Mouse (Mus musculus): Measurements from ENCODE around the gene Scgb1b24. TPM values are rescaled to one million over a fixed set of nuclear protein-coding genes. Genes with fewer than 3 reads are reported as not detected.

Scgb1b24 gene
- not detected in 4 replicates for total RNA-seq (2023)

GRCm38 (mm10) chr7:33743499-33743898 lies at the start of gene Scgb1b24:
Gene Scgb1b24 (plus strand): TSS chr7:33743799.

DNA sequence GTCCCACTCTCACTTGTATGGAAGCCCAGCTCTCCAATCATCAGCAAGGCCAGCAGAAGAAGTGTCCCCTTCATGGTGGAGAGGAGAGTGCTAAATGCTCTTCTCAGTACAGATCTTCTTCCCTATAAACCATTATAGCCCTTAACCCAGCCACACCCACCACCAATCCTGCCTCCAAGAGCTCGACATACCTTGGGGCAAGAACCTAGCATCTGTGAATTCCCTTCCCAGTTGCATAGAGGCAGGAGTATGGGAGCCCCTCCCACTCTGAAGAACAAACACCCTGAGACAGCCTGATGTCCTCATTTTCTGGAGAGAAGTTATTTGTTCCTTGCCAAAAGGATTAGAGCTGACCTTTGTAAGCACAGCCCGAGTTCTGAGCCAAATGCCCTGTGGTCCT lies 4.4 kb upstream of the Scgb1b24 start, which contains the start of gene Scgb2b24:
Scgb2b24 (minus strand) TSS at position 101 of the 400 bp plus-strand sequence.

Other genes with a start within 250 kb of the Scgb1b24 start
- gene Scgb2b21, start 223.3 kb upstream of the Scgb1b24 start, total RNA-seq (2023): not detected in 4 replicates
- not detected in 4 replicates for gene Scgb2b24, start 4.5 kb upstream of the Scgb1b24 start, total RNA-seq (2023)
- gene Scgb2b26, start 201.2 kb downstream of the Scgb1b24 start, total RNA-seq (2023): not detected in 4 replicates